Mouse (Mus musculus) embryo, embryonic 10 days (tissue): ENCODE data around the gene Mup18.
"Not testable (repeated sequence)": the region's sequence is repeated elsewhere in the genome, so short reads cannot be mapped to it uniquely, and the experiment has no call there.

ENCODE experiments used
- DNase-seq: peaks from one replicate; pipeline ENCODE4 v3.0.0-alpha.2; 2015; ENCODE audit warnings: low spot score

Gene Mup18

GRCm38 (mm10) chr4:61674036-61674435, at the start of gene Mup18:
Gene Mup18 (minus strand): TSS chr4:61674136.
- DNase-seq = not testable (repeated sequence)

DNA sequence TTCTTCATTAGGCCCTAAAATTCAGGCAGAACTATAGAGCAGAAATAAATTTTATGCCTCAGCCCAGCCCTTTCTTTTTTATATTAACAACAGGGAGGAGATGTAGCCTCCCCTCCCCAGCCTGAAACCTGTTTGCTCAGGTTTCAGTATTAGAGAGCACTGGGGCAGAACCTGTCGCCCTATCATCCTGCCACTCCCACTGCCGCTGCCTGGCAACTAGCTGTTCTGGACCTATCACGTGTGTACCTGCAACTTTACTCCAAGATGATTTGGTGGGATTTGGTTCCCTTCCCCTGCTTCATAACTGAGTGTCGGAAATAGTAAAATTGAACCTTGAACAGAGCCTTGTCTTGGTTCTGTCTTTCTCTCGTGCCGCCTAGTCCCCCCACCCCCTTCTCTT, 40.4 kb upstream of the Mup18 start:
- not testable (repeated sequence) for DNase-seq
